Mouse (Mus musculus) small intestine, adult 2 months (tissue): Measurements from ENCODE around the gene Ccdc93.

Experiments
- CTCF ChIP-seq: fragments of 200-500 bp; IDR thresholded peaks from 2 replicates; pipeline ENCODE4 v1.5.1; 2012; ENCODE audit warnings: low read depth, mild to moderate bottlenecking, control low read depth, inconsistent platforms, low read length, moderate library complexity, mixed read lengths; ENCODE audit not compliant: insufficient replicate concordance, insufficient read length; ENCODE audit errors: extremely low read depth
- POLR2A ChIP-seq: fragments of 200-500 bp; IDR thresholded peaks from 2 replicates; pipeline ENCODE4 v1.6.1; 2012; ENCODE audit warnings: low read depth, mild to moderate bottlenecking, control low read depth, inconsistent platforms, low read length, moderate library complexity

GRCm38 (mm10) chr1:121398986-121399881 lies 31.6 kb upstream of the Ccdc93 start:
- TF ChIP-seq CTCF (no peak), POLR2A (no peak)
